Mouse (Mus musculus) splenic B cell, adult 2 months (primary cell): ENCODE measurements around the gene Apol9a.
A peak's percentile ranks its signal among the peaks of the same experiment; 100 is the strongest.

Source experiments
- DNase-seq: peaks from one replicate; pipeline ENCODE4 v3.0.0-alpha.2; 2011; ENCODE audit warnings: low read depth, low spot score
- H3K27me3 ChIP-seq: 2 replicates; pipeline ENCODE4 v1.6.1; 2012; ENCODE audit warnings: mild to moderate bottlenecking, low read length, moderate library complexity, mixed read lengths; ENCODE audit not compliant: control insufficient read depth, poor library complexity, insufficient read depth, severe bottlenecking
- H3K36me3 ChIP-seq: 2 replicates; pipeline ENCODE4 v1.6.1; 2012; ENCODE audit warnings: mild to moderate bottlenecking, low read length, moderate library complexity, mixed read lengths; ENCODE audit not compliant: control insufficient read depth, poor library complexity, insufficient read depth, severe bottlenecking

Gene Apol9a

GRCm38 (mm10) chr15:77387462-77387861, 23.5 kb downstream of the Apol9a start:
- H3K36me3 ChIP-seq: no peaks in the 10 kb centered on the region
- no peaks in the 10 kb centered on the region for H3K27me3 ChIP-seq

GRCm38 (mm10) chr15:77384340-77385030, 26.4 kb downstream of the Apol9a start:
- Histone ChIP-seq H3K27me3 (no peaks in the 10 kb centered on the region), H3K36me3 (no peaks in the 10 kb centered on the region)
- DNase-seq: no peak

More at GRCm38 (mm10) chr15:77387462-77387861, 23.5 kb downstream of the Apol9a start:
- no peak for DNase-seq

GRCm38 (mm10) chr15:77382880-77383279, 28.1 kb downstream of the Apol9a start:
- Histone ChIP-seq H3K36me3 (no peaks in the 10 kb centered on the region), H3K27me3 (no peaks in the 10 kb centered on the region)
- no peak for DNase-seq

- no peaks in the 10 kb centered on the region for H3K27me3 ChIP-seq
- H3K36me3 ChIP-seq: no peaks in the 10 kb centered on the region
- no peak for DNase-seq
These were observed 28.6 kb downstream of the Apol9a start for GRCm38 (mm10) chr15:77382271-77382850.

- Histone ChIP-seq H3K27me3 (no peaks in the 10 kb centered on the region), H3K36me3 (no peaks in the 10 kb centered on the region)
- DNase-seq: no peak
These were observed 29.5 kb downstream of the Apol9a start for GRCm38 (mm10) chr15:77381481-77381880.

- no peak for DNase-seq
- Histone ChIP-seq H3K36me3 (no peaks in the 10 kb centered on the region), H3K27me3 (no peaks in the 10 kb centered on the region)
These were observed 31.0 kb downstream of the Apol9a start for GRCm38 (mm10) chr15:77379921-77380320.

- Histone ChIP-seq H3K36me3 (no peaks in the 10 kb centered on the region), H3K27me3 (no peaks in the 10 kb centered on the region)
- DNase-seq: no peak
These were observed 33.5 kb downstream of the Apol9a start for GRCm38 (mm10) chr15:77377419-77377818.

- DNase-seq: no peak
- Histone ChIP-seq H3K36me3 (no peaks in the 10 kb centered on the region), H3K27me3 (no peaks in the 10 kb centered on the region)
These were observed 34.0 kb downstream of the Apol9a start for GRCm38 (mm10) chr15:77376920-77377319.

- no peaks in the 10 kb centered on the region for H3K27me3 ChIP-seq
- DNase-seq: no peak
- no peaks in the 10 kb centered on the region for H3K36me3 ChIP-seq
These were observed 40.3 kb downstream of the Apol9a start for GRCm38 (mm10) chr15:77370588-77370987.

GRCm38 (mm10) chr15:77369981-77370380, 41.0 kb downstream of the Apol9a start:
- Histone ChIP-seq H3K36me3 (no peaks in the 10 kb centered on the region), H3K27me3 (no peaks in the 10 kb centered on the region)
- no peak for DNase-seq

GRCm38 (mm10) chr15:77368818-77369320, 42.1 kb downstream of the Apol9a start:
- no peaks in the 10 kb centered on the region for H3K36me3 ChIP-seq
- no peaks in the 10 kb centered on the region for H3K27me3 ChIP-seq
- no peak for DNase-seq

GRCm38 (mm10) chr15:77368148-77368547, 42.8 kb downstream of the Apol9a start:
- peak; percentile 67 for DNase-seq
- Histone ChIP-seq H3K36me3 (no peaks in the 10 kb centered on the region), H3K27me3 (no peaks in the 10 kb centered on the region)

- Histone ChIP-seq H3K27me3 (no peaks in the 10 kb centered on the region), H3K36me3 (no peaks in the 10 kb centered on the region)
- no peak for DNase-seq
These were observed 43.4 kb downstream of the Apol9a start for GRCm38 (mm10) chr15:77367504-77367903.

GRCm38 (mm10) chr15:77366706-77367484, 44.0 kb downstream of the Apol9a start:
- peak; percentile 31 for DNase-seq
- no peaks in the 10 kb centered on the region for H3K36me3 ChIP-seq
- H3K27me3 ChIP-seq: no peaks in the 10 kb centered on the region
